Mouse (Mus musculus): ENCODE data around the gene Pex7.

GRCm38 (mm10) chr10:19852776-19853175 lies 54.7 kb downstream of the Pex7 start:
- TF ChIP-seq CTCF (IDR thresholded peaks at IDR 0.05; ENCODE audit: extremely low read depth, insufficient read depth, low read length) (no peak), POLR2A (IDR thresholded peaks at IDR 0.05; ENCODE audit: extremely low read depth, insufficient read depth, low read length) (no peak)

Measured in cortical plate, adult 2 months (tissue).